Mouse (Mus musculus): ENCODE data around the gene Ern1. TPM values are rescaled to one million over a fixed set of nuclear protein-coding genes. Genes with fewer than 3 reads are reported as not detected.
"Not testable (repeated sequence)": the region's sequence is repeated elsewhere in the genome, so short reads cannot be mapped to it uniquely, and the experiment has no call there.

The Ern1 gene
- polyA plus RNA-seq, 1 experiment from 2014 or later = 4.8 TPM

DNA sequence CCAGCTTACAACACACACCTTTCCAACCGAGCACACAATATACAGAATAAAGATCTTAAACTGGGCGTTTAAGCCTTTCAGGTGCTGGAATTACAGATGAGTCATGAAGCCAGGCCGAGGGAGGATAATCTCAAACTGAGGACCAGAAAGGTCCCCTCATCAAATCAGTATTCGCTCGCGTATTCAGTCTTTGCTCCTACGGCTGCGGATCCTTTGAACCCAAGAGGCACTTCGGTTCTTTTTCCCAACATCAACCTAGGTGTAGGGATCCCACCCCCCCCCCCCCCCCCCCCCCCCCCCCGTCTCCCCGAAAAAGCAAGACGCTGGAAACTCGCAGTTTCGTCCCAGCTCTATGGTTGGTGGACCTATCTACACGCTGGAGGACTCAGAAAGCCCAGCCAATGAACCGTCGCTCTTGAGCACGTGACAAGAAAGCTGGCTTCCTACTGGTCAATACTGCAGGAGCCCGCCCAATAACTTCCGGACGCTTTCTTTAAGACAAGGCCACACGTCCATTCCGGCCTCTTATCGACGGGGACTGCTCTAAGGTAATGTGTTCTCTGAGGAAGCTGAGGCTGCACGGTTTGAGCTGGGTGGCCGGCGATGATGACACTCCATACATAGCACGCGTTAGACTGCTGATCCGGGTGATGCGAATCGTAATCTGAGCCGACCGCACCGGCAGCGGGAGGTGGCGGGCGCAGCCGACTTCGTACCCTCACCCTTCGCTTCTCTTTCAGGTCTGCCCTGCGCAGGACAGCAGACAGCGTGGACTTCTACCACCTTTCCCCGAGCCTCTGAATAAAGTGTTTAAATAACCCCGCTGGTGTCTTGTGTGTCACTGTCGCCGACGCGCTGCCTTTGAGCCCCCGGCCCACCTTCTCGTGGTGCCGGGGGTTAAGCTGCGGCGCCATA, 13.0 kb upstream of the Ern1 start:
- H3K36me3 ChIP-seq (ENCODE audit: control insufficient read depth, insufficient read depth, low read length) = no peaks in the 10 kb centered on the region
- peaks cover 6% of the 10 kb centered on the region for H3K4me1 ChIP-seq (ENCODE audit: control insufficient read depth, insufficient read depth, low read length)
- H3K27me3 ChIP-seq (ENCODE audit: control insufficient read depth, insufficient read depth, low read depth, low read length) = no peaks in the 10 kb centered on the region
- WGBS = under 1% methylated on average over 54 of the region's 55 CpGs
- H3K9me3 ChIP-seq (replicated peaks; ENCODE audit: control insufficient read depth, low read length, poor library complexity, severe bottlenecking) = no peaks in the 10 kb centered on the region
- ATAC-seq = peak; percentile 98
- H3K9ac ChIP-seq (ENCODE audit: low read depth, low read length) = peak overlapping the region; percentile 98
- H3K4me3 ChIP-seq (ENCODE audit: low read depth, low read length) = peak overlapping the region; percentile 75
- H3K4me2 ChIP-seq (ENCODE audit: low read length) = peak overlapping the region; percentile 72
- H3K27ac ChIP-seq (ENCODE audit: low read length) = peak overlapping the region; percentile 97

DNA sequence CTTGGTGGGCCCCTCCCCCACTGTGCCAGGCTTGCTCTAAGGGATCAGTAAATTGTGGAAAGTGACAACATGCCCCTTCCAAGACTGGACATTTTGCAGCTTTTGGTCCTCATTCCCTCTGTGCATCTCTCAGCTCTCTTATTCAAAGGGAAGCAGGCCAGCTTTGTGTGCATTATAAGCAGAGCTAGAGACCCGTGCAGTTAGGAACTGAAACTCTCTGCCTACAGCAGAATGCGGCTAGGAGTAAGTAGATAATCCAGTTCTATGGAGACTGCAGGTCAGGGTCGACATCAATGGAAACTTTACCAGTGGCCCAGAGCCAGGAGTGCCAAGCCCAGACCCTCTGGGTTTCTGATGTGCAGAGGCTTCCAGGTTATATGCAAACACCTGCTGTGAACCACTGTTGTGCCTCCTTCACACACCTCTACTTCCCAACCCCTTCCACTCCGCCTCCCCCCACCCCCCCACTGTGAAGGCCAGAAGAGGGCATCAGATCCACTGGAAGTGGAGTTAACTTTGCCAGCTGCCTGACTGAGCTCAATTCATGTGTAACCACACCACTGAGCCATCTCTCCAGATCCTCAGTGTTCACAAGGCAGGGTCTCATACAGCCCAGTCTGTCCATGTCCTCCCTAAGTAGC, 11.2 kb upstream of the Ern1 start:
- Histone ChIP-seq H3K4me1 (ENCODE audit: control insufficient read depth, insufficient read depth, low read length) (peaks cover 6% of the 10 kb centered on the region), H3K4me2 (ENCODE audit: low read length) (no peak overlapping the region), H3K4me3 (ENCODE audit: low read depth, low read length) (no peak overlapping the region), H3K9me3 (replicated peaks; ENCODE audit: control insufficient read depth, low read length, poor library complexity, severe bottlenecking) (no peaks in the 10 kb centered on the region), H3K27ac (ENCODE audit: low read length) (no peak overlapping the region), H3K36me3 (ENCODE audit: control insufficient read depth, insufficient read depth, low read length) (no peaks in the 10 kb centered on the region), H3K9ac (ENCODE audit: low read depth, low read length) (no peak overlapping the region), H3K27me3 (ENCODE audit: control insufficient read depth, insufficient read depth, low read depth, low read length) (no peaks in the 10 kb centered on the region)
- no peak for ATAC-seq
- 13% methylated on average over 4 of the region's 4 CpGs for WGBS

DNA sequence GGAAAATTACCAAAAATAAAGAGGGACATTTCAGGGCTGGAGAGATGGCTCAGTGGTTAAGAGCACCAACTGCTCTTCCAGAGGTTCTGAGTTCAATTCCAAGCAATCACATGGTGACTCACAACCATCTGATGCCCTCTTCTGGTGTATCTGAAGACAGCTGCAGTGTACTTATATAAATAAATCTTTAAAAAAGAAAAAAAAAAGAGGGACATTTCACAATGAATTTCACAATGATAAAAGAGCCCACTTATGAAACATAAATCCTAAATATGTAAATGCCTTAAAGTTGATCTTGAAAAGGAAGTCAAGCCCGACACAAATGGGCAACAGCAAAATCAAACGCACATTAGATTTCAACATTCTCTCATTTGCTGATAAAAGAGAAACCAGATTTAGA, 10.3 kb upstream of the Ern1 start:
- H3K27me3 ChIP-seq (ENCODE audit: control insufficient read depth, insufficient read depth, low read depth, low read length) = no peaks in the 10 kb centered on the region
- no peak overlapping the region for H3K9ac ChIP-seq (ENCODE audit: low read depth, low read length)
- H3K9me3 ChIP-seq (replicated peaks; ENCODE audit: control insufficient read depth, low read length, poor library complexity, severe bottlenecking) = no peaks in the 10 kb centered on the region
- H3K4me1 ChIP-seq (ENCODE audit: control insufficient read depth, insufficient read depth, low read length) = peaks cover 6% of the 10 kb centered on the region
- H3K36me3 ChIP-seq (ENCODE audit: control insufficient read depth, insufficient read depth, low read length) = no peaks in the 10 kb centered on the region
- 84% methylated on average over 2 of the region's 2 CpGs for WGBS
- no peak overlapping the region for H3K4me3 ChIP-seq (ENCODE audit: low read depth, low read length)
- ATAC-seq = no peak
- H3K27ac ChIP-seq (ENCODE audit: low read length) = no peak overlapping the region
- H3K4me2 ChIP-seq (ENCODE audit: low read length) = no peak overlapping the region

DNA sequence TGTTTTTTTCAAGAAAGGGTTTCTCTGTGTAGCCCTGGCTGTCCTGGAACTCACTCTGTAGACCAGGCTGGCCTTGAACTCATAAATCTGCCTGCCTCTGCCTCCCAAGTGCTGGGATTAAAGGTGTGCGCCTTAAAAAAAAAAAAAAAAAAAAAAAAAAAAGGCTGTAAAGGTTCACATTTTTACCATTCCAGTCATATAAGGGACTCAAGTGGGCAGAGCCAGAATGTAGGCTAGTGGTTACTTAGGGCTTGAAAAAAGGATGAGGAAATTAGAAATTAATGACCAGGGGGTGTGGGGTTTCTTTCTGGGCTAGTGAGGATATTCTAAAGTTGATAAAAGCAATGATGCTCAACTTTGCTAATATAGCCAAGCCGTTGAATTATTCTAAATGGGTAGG, 9.4 kb upstream of the Ern1 start:
- H3K4me2 ChIP-seq (ENCODE audit: low read length); H3K9ac ChIP-seq (ENCODE audit: low read depth, low read length); ATAC-seq; H3K27me3 ChIP-seq (ENCODE audit: control insufficient read depth, insufficient read depth, low read depth, low read length); H3K27ac ChIP-seq (ENCODE audit: low read length); H3K36me3 ChIP-seq (ENCODE audit: control insufficient read depth, insufficient read depth, low read length); H3K9me3 ChIP-seq (replicated peaks; ENCODE audit: control insufficient read depth, low read length, poor library complexity, severe bottlenecking); H3K4me1 ChIP-seq (ENCODE audit: control insufficient read depth, insufficient read depth, low read length); H3K4me3 ChIP-seq (ENCODE audit: low read depth, low read length): not testable (repeated sequence)
- WGBS = 100% methylated on average over 2 of the region's 2 CpGs

DNA sequence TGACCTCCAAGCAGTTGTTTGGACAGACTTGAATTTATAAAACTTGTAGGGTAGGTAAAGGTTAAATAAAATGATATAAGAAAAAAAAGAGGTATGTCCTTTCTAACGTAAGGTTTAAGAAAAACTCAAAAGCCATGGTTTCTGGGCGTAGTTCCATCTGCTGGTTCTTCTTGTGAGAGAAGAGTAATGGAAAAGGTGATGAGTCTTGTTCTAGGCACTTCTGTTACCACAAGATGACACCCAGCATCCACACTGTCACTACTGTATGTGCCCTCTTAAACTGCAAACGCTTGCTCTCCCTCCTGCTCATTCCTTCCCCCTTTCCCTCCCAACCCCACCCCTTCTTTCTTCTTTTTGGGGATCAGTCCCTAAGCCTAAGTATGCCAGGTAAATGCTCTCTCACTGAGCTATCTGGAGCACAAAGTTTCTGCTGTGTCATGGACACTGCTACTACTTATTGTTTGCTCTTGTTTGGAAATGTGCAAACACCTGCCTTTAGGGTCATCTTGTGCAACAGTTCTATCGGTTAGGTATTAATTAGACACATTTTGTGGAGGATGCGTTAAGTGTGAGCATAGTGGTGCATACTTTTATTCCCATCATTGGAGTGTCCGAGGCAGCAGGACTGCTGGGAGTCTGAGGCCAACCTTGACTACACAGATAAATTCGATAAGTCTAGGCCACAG, 5.5 kb upstream of the Ern1 start:
- no peak for ATAC-seq
- Histone ChIP-seq H3K4me1 (ENCODE audit: control insufficient read depth, insufficient read depth, low read length) (no peaks in the 10 kb centered on the region), H3K36me3 (ENCODE audit: control insufficient read depth, insufficient read depth, low read length) (no peaks in the 10 kb centered on the region), H3K27me3 (ENCODE audit: control insufficient read depth, insufficient read depth, low read depth, low read length) (no peaks in the 10 kb centered on the region), H3K27ac (ENCODE audit: low read length) (no peak overlapping the region), H3K9ac (ENCODE audit: low read depth, low read length) (no peak overlapping the region), H3K9me3 (replicated peaks; ENCODE audit: control insufficient read depth, low read length, poor library complexity, severe bottlenecking) (no peaks in the 10 kb centered on the region), H3K4me2 (ENCODE audit: low read length) (no peak overlapping the region), H3K4me3 (ENCODE audit: low read depth, low read length) (no peak overlapping the region)
- WGBS = 85% methylated on average over 7 of the region's 7 CpGs

DNA sequence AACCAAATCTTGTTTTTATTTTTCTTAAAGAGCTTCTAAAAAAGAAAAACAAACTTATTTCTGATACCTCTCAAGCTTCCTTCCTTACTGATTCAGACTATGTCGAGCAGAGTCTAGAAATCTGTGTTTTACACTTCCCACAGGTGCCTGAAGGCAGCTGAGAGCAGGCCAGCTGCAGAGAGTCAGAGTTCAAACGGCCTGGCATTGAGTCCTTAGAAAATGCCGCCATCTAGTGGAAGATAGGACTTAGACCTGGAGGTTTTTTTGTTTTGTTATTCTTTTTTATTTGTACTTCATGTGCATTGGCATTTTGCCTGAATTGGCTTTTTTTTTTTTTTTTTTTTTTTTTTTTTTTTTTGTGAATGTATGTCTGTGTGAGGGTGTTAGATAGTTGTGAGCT, 3.7 kb upstream of the Ern1 start:
- Histone ChIP-seq H3K4me2 (ENCODE audit: low read length) (no peak overlapping the region), H3K27me3 (ENCODE audit: control insufficient read depth, insufficient read depth, low read depth, low read length) (no peaks in the 10 kb centered on the region), H3K4me3 (ENCODE audit: low read depth, low read length) (no peak overlapping the region), H3K36me3 (ENCODE audit: control insufficient read depth, insufficient read depth, low read length) (no peaks in the 10 kb centered on the region), H3K9me3 (replicated peaks; ENCODE audit: control insufficient read depth, low read length, poor library complexity, severe bottlenecking) (no peaks in the 10 kb centered on the region), H3K27ac (ENCODE audit: low read length) (no peak overlapping the region), H3K4me1 (ENCODE audit: control insufficient read depth, insufficient read depth, low read length) (peaks cover 3% of the 10 kb centered on the region), H3K9ac (ENCODE audit: low read depth, low read length) (no peak overlapping the region)
- ATAC-seq = no peak
- WGBS = under 1% methylated on average over 3 of the region's 3 CpGs

DNA sequence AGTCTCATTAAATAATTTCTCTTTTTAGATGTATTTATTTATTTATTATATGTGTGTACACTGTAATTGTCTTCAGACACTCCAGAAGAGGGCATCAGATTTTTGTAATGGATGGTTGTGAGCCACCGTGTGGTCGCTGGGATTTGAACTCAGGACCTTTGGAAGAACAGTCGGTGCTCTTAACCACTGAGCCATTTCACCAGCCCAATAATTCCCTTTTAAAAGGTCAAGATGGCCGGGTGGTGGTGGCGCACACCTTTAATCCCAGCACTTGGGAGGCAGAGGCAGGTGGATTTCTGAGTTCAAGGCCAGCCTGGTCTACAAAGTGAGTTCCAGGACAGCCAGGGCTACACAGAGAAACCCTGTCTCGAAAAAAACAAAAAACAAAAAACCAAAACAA, 2.9 kb upstream of the Ern1 start:
- not testable (repeated sequence) for H3K4me1 ChIP-seq (ENCODE audit: control insufficient read depth, insufficient read depth, low read length); H3K9me3 ChIP-seq (replicated peaks; ENCODE audit: control insufficient read depth, low read length, poor library complexity, severe bottlenecking); H3K4me3 ChIP-seq (ENCODE audit: low read depth, low read length); H3K9ac ChIP-seq (ENCODE audit: low read depth, low read length); H3K4me2 ChIP-seq (ENCODE audit: low read length); ATAC-seq; H3K27ac ChIP-seq (ENCODE audit: low read length); H3K27me3 ChIP-seq (ENCODE audit: control insufficient read depth, insufficient read depth, low read depth, low read length); H3K36me3 ChIP-seq (ENCODE audit: control insufficient read depth, insufficient read depth, low read length)
- 89% methylated on average over 6 of the region's 6 CpGs for WGBS

DNA sequence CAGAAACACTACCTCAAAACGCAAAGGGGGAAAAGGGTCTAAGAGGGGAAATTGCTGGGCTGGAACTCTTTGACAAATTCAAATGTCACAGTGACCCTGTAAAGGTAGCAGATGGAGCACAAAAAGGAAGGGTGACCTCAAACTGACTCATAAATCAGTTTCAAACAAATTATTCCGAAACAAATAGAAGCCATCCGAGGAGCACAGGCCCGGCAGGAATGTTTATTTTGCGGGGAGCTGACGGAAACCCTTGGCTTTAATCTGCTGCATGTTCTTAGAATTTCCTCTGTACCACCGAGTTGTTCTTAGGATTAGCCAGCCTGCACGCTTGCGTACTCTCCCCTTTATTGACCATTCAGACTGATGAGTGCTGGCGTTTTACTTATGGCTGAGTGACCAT, 2.4 kb upstream of the Ern1 start:
- H3K4me1 ChIP-seq (ENCODE audit: control insufficient read depth, insufficient read depth, low read length) = peaks cover 9% of the 10 kb centered on the region
- no peaks in the 10 kb centered on the region for H3K36me3 ChIP-seq (ENCODE audit: control insufficient read depth, insufficient read depth, low read length)
- H3K4me2 ChIP-seq (ENCODE audit: low read length) = no peak overlapping the region
- no peak overlapping the region for H3K4me3 ChIP-seq (ENCODE audit: low read depth, low read length)
- WGBS = 53% methylated on average over 10 of the region's 10 CpGs
- no peak overlapping the region for H3K9ac ChIP-seq (ENCODE audit: low read depth, low read length)
- H3K9me3 ChIP-seq (replicated peaks; ENCODE audit: control insufficient read depth, low read length, poor library complexity, severe bottlenecking) = no peaks in the 10 kb centered on the region
- H3K27me3 ChIP-seq (ENCODE audit: control insufficient read depth, insufficient read depth, low read depth, low read length) = no peaks in the 10 kb centered on the region
- H3K27ac ChIP-seq (ENCODE audit: low read length) = no peak overlapping the region
- no peak for ATAC-seq

All from midbrain, embryonic 16.5 days (tissue).